Mouse (Mus musculus): ENCODE measurements around the gene Sptbn4. TPM values are rescaled to one million over a fixed set of nuclear protein-coding genes. Genes with fewer than 3 reads are reported as not detected.

The Sptbn4 gene
- polyA plus RNA-seq, 1 experiment from 2014 or later: 5.6 TPM

DNA sequence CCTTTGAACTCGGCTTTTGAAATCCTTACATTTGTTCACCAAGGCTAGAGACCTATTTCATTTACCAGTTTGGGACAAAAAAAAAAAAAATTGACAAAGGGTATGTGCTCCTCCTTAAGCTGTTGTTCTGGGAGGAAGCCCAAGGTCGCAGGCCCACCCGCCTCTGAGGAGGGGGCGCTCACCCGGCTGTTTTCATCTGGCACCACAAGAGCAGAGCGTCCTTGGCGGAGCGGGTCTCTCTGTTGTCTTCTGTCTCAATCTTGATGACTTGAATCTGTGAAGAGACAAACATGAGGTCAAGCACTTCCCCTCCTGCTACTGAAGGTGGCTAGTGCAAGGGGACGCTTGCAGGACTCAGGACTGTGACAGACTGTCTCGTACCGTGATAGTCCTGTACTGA is 19.5 kb downstream of the Sptbn4 start:
- WGBS: 82% methylated on average over 11 of the region's 11 CpGs
- no peak overlapping the region for H3K27ac ChIP-seq (ENCODE audit: low read depth, low read length)
- no peaks in the 10 kb centered on the region; the same call in 1 of the 2 replicates for H3K36me3 ChIP-seq (ENCODE audit: control insufficient read depth, insufficient read depth, low read length)
- H3K9me3 ChIP-seq (ENCODE audit: control insufficient read depth, low read length): peaks cover 5% of the 10 kb centered on the region; the same call in 1 of the 2 replicates
- H3K27me3 ChIP-seq (ENCODE audit: control insufficient read depth, insufficient read depth, low read length): no peaks in the 10 kb centered on the region
- H3K4me1 ChIP-seq (ENCODE audit: control insufficient read depth, insufficient read depth, low read length): no peaks in the 10 kb centered on the region
- ATAC-seq (ENCODE audit: low read depth): no peak
- H3K9ac ChIP-seq (replicated peaks; ENCODE audit: low read depth, low read length): no peak overlapping the region
- H3K4me2 ChIP-seq (ENCODE audit: low read depth, low read length): no peak overlapping the region
- H3K4me3 ChIP-seq (ENCODE audit: low read depth, low read length): no peak overlapping the region

- H3K27me3 ChIP-seq (ENCODE audit: control insufficient read depth, insufficient read depth, low read length): no peaks in the 10 kb centered on the region
- H3K4me2 ChIP-seq (ENCODE audit: low read depth, low read length): no peak overlapping the region
- H3K27ac ChIP-seq (ENCODE audit: low read depth, low read length): no peak overlapping the region
- H3K4me3 ChIP-seq (ENCODE audit: low read depth, low read length): no peak overlapping the region
- WGBS: 91% methylated on average over 1 of the region's 1 CpGs
- peaks cover 5% of the 10 kb centered on the region; the same call in 1 of the 2 replicates for H3K9me3 ChIP-seq (ENCODE audit: control insufficient read depth, low read length)
- no peaks in the 10 kb centered on the region; the same call in 1 of the 2 replicates for H3K36me3 ChIP-seq (ENCODE audit: control insufficient read depth, insufficient read depth, low read length)
- no peak overlapping the region for H3K9ac ChIP-seq (replicated peaks; ENCODE audit: low read depth, low read length)
- H3K4me1 ChIP-seq (ENCODE audit: control insufficient read depth, insufficient read depth, low read length): no peaks in the 10 kb centered on the region
- no peak for ATAC-seq (ENCODE audit: low read depth)
Measured at GRCm38 (mm10) chr7:27427387-27427786, 20.1 kb downstream of the Sptbn4 start.

DNA sequence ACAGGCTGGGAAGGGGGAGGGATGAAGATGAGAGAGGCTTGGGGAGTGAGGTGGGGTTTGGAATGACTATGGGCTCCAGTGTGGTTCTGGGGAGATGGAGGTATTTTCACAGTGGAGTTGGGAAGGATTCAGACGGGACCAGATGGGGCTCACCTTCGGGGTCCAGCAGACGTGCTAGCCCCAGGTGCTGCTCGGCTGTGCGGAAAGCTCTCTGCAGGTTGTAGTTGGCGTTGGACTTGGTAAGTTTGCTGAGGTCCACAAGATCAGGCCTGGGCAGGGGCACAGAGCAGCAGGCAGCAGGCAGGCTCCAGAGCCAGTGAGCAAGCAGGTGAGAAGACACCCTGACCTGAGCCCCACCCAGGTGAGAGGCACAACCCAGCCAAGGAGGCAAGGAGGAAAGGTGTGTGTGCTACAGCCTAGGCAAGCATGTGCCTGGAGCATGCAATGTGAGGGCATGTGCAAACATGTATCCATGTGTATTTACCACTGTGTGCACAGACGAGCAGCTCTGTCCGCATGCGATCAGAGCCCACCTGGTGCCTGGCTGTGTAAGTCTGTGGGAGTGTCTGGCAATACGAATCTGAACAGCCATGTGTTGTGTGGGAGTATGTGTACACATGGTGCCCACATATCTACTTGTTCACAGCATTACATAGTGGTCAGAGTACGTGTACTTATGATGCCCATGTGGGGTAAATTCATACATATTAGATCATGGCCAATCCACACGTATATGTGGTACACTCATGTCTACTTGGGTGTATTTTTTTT is 23.7 kb downstream of the Sptbn4 start:
- Histone ChIP-seq H3K9ac (replicated peaks; ENCODE audit: low read depth, low read length) (no peak overlapping the region), H3K27me3 (ENCODE audit: control insufficient read depth, insufficient read depth, low read length) (no peaks in the 10 kb centered on the region), H3K4me2 (ENCODE audit: low read depth, low read length) (no peak overlapping the region), H3K4me3 (ENCODE audit: low read depth, low read length) (no peak overlapping the region), H3K36me3 (ENCODE audit: control insufficient read depth, insufficient read depth, low read length) (no peaks in the 10 kb centered on the region; the same call in 1 of the 2 replicates), H3K4me1 (ENCODE audit: control insufficient read depth, insufficient read depth, low read length) (no peaks in the 10 kb centered on the region), H3K9me3 (ENCODE audit: control insufficient read depth, low read length) (no peaks in the 10 kb centered on the region; the same call in 1 of the 2 replicates), H3K27ac (ENCODE audit: low read depth, low read length) (no peak overlapping the region)
- no peak for ATAC-seq (ENCODE audit: low read depth)
- WGBS: 85% methylated on average over 12 of the region's 12 CpGs

- H3K36me3 ChIP-seq (ENCODE audit: control insufficient read depth, insufficient read depth, low read length): 0 out of 2 replicates have a peak, but pooled peaks cover 8% of the 10 kb centered on the region
- H3K27ac ChIP-seq (ENCODE audit: low read depth, low read length): no peak overlapping the region
- H3K9me3 ChIP-seq (ENCODE audit: control insufficient read depth, low read length): no peaks in the 10 kb centered on the region; the same call in 1 of the 2 replicates
- no peaks in the 10 kb centered on the region for H3K4me1 ChIP-seq (ENCODE audit: control insufficient read depth, insufficient read depth, low read length)
- H3K4me2 ChIP-seq (ENCODE audit: low read depth, low read length): no peak overlapping the region
- no peaks in the 10 kb centered on the region for H3K27me3 ChIP-seq (ENCODE audit: control insufficient read depth, insufficient read depth, low read length)
- no peak for ATAC-seq (ENCODE audit: low read depth)
- H3K9ac ChIP-seq (replicated peaks; ENCODE audit: low read depth, low read length): no peak overlapping the region
- H3K4me3 ChIP-seq (ENCODE audit: low read depth, low read length): no peak overlapping the region
- 72% methylated on average over 3 of the region's 3 CpGs for WGBS
Measured at GRCm38 (mm10) chr7:27419101-27419500, 28.4 kb downstream of the Sptbn4 start.

GRCm38 (mm10) chr7:27417151-27417550 is 30.3 kb downstream of the Sptbn4 start:
- no peak overlapping the region for H3K27ac ChIP-seq (ENCODE audit: low read depth, low read length)
- no peak for ATAC-seq (ENCODE audit: low read depth)
- no peak overlapping the region for H3K4me3 ChIP-seq (ENCODE audit: low read depth, low read length)
- no peak overlapping the region for H3K9ac ChIP-seq (replicated peaks; ENCODE audit: low read depth, low read length)
- no peaks in the 10 kb centered on the region for H3K4me1 ChIP-seq (ENCODE audit: control insufficient read depth, insufficient read depth, low read length)
- 0 out of 2 replicates have a peak, but pooled peaks cover 8% of the 10 kb centered on the region for H3K36me3 ChIP-seq (ENCODE audit: control insufficient read depth, insufficient read depth, low read length)
- H3K4me2 ChIP-seq (ENCODE audit: low read depth, low read length): no peak overlapping the region
- peaks cover 3% of the 10 kb centered on the region for H3K9me3 ChIP-seq (ENCODE audit: control insufficient read depth, low read length)
- 88% methylated on average over 2 of the region's 2 CpGs for WGBS
- H3K27me3 ChIP-seq (ENCODE audit: control insufficient read depth, insufficient read depth, low read length): no peaks in the 10 kb centered on the region

- ATAC-seq (ENCODE audit: low read depth): peak; percentile 71
- Histone ChIP-seq H3K4me2 (ENCODE audit: low read depth, low read length) (peak overlapping the region; percentile 54), H3K36me3 (ENCODE audit: control insufficient read depth, insufficient read depth, low read length) (no peaks in the 10 kb centered on the region), H3K9ac (replicated peaks; ENCODE audit: low read depth, low read length) (no peak overlapping the region), H3K9me3 (ENCODE audit: control insufficient read depth, low read length) (peaks cover 3% of the 10 kb centered on the region; the same call in 1 of the 2 replicates), H3K4me1 (ENCODE audit: control insufficient read depth, insufficient read depth, low read length) (peaks cover 3% of the 10 kb centered on the region; the same call in 1 of the 2 replicates), H3K4me3 (ENCODE audit: low read depth, low read length) (peak overlapping the region; percentile 31), H3K27ac (ENCODE audit: low read depth, low read length) (no peak overlapping the region), H3K27me3 (ENCODE audit: control insufficient read depth, insufficient read depth, low read length) (peaks cover 56% of the 10 kb centered on the region)
- under 1% methylated on average over 77 of the region's 96 CpGs for WGBS
Measured at GRCm38 (mm10) chr7:27408379-27409176, 38.9 kb downstream of the Sptbn4 start.

- Histone ChIP-seq H3K27me3 (ENCODE audit: control insufficient read depth, insufficient read depth, low read length) (peaks cover 64% of the 10 kb centered on the region), H3K36me3 (ENCODE audit: control insufficient read depth, insufficient read depth, low read length) (no peaks in the 10 kb centered on the region), H3K4me3 (ENCODE audit: low read depth, low read length) (peak overlapping the region; percentile 31), H3K4me1 (ENCODE audit: control insufficient read depth, insufficient read depth, low read length) (peaks cover 3% of the 10 kb centered on the region; the same call in 1 of the 2 replicates), H3K9ac (replicated peaks; ENCODE audit: low read depth, low read length) (no peak overlapping the region), H3K4me2 (ENCODE audit: low read depth, low read length) (no peak overlapping the region), H3K9me3 (ENCODE audit: control insufficient read depth, low read length) (peaks cover 3% of the 10 kb centered on the region; the same call in 1 of the 2 replicates), H3K27ac (ENCODE audit: low read depth, low read length) (no peak overlapping the region)
- no peak for ATAC-seq (ENCODE audit: low read depth)
- 62% methylated on average over 8 of the region's 8 CpGs for WGBS
Measured at GRCm38 (mm10) chr7:27407816-27408215, 39.7 kb downstream of the Sptbn4 start.

- ATAC-seq (ENCODE audit: low read depth): no peak
- Histone ChIP-seq H3K4me3 (ENCODE audit: low read depth, low read length) (no peak overlapping the region), H3K4me2 (ENCODE audit: low read depth, low read length) (no peak overlapping the region), H3K27me3 (ENCODE audit: control insufficient read depth, insufficient read depth, low read length) (peaks cover 64% of the 10 kb centered on the region), H3K36me3 (ENCODE audit: control insufficient read depth, insufficient read depth, low read length) (no peaks in the 10 kb centered on the region), H3K9me3 (ENCODE audit: control insufficient read depth, low read length) (no peaks in the 10 kb centered on the region; the same call in 1 of the 2 replicates), H3K9ac (replicated peaks; ENCODE audit: low read depth, low read length) (no peak overlapping the region), H3K4me1 (ENCODE audit: control insufficient read depth, insufficient read depth, low read length) (peaks cover 3% of the 10 kb centered on the region; the same call in 1 of the 2 replicates), H3K27ac (ENCODE audit: low read depth, low read length) (no peak overlapping the region)
- 79% methylated on average over 7 of the region's 7 CpGs for WGBS
Measured at GRCm38 (mm10) chr7:27406481-27406880, 41.0 kb downstream of the Sptbn4 start.

Measured in neural tube, embryonic 14.5 days (tissue).